Mouse (Mus musculus): ENCODE data around the gene Trim16. TPM values are rescaled to one million over a fixed set of nuclear protein-coding genes. Genes with fewer than 3 reads are reported as not detected.

The Trim16 gene
- 23.5 and 28.5 TPM in 2 replicates for polyA plus RNA-seq (2011; ENCODE audit: insufficient read length, low read depth, missing spikeins)

GRCm38 (mm10) chr11:62820059-62820541, at the start of gene Trim16:
Gene Trim16, plus strand, starts transcription at chr11:62820231.
- H3K27ac ChIP-seq (ENCODE audit: insufficient read depth, low read length): peak within 1 kb of the TSS; percentile 81
- H3K4me3 ChIP-seq (ENCODE audit: insufficient read depth, low read length): peak within 1 kb of the TSS; percentile 79
- TF ChIP-seq CTCF (IDR thresholded peaks at IDR 0.05; ENCODE audit: borderline replicate concordance, insufficient read depth, low read length): no peak
- TF ChIP-seq POLR2A (IDR thresholded peaks at IDR 0.05; ENCODE audit: low read depth, low read length): peak; percentile 71
- peaks cover 5% of the 10 kb centered on the region for H3K4me1 ChIP-seq (ENCODE audit: control insufficient read depth, insufficient read depth, low read length)

- H3K4me3 ChIP-seq (ENCODE audit: insufficient read depth, low read length): no peak overlapping the region
- no peaks in the 10 kb centered on the region for H3K4me1 ChIP-seq (ENCODE audit: control insufficient read depth, insufficient read depth, low read length)
- H3K27ac ChIP-seq (ENCODE audit: insufficient read depth, low read length): no peak overlapping the region
- no peak for TF ChIP-seq CTCF (IDR thresholded peaks at IDR 0.05; ENCODE audit: borderline replicate concordance, insufficient read depth, low read length)
These were observed 43.5 kb upstream of the Trim16 start for GRCm38 (mm10) chr11:62776510-62776909.

- Histone ChIP-seq H3K4me1 (ENCODE audit: control insufficient read depth, insufficient read depth, low read length) (no peaks in the 10 kb centered on the region; the same call in 1 of the 2 replicates), H3K27ac (ENCODE audit: insufficient read depth, low read length) (no peak within 1 kb of the TSS)
- TF ChIP-seq POLR2A (IDR thresholded peaks at IDR 0.05; ENCODE audit: low read depth, low read length) (peak; percentile 78; the same call in 1 of the 2 replicates), CTCF (IDR thresholded peaks at IDR 0.05; ENCODE audit: borderline replicate concordance, insufficient read depth, low read length) (no peak)
These were observed 31.0 kb upstream of the Trim16 start, which contains the start of gene Zfp286 for GRCm38 (mm10) chr11:62788935-62789616. Gene Zfp286, minus strand, starts transcription at chr11:62789462.

GRCm38 (mm10) chr11:62789617-62789936, 30.5 kb upstream of the Trim16 start:
- H3K27ac ChIP-seq (ENCODE audit: insufficient read depth, low read length): no peak overlapping the region
- TF ChIP-seq CTCF (IDR thresholded peaks at IDR 0.05; ENCODE audit: borderline replicate concordance, insufficient read depth, low read length): no peak
- no peak; the same call in none of the 2 replicates for TF ChIP-seq POLR2A (IDR thresholded peaks at IDR 0.05; ENCODE audit: low read depth, low read length)
- no peaks in the 10 kb centered on the region; the same call in 1 of the 2 replicates for H3K4me1 ChIP-seq (ENCODE audit: control insufficient read depth, insufficient read depth, low read length)
- H3K4me3 ChIP-seq (ENCODE audit: insufficient read depth, low read length): peak overlapping the region; percentile 58; the same call in 1 of the 2 replicates

More at GRCm38 (mm10) chr11:62788935-62789616, 31.0 kb upstream of the Trim16 start, which contains the start of gene Zfp286:
- H3K4me3 ChIP-seq (ENCODE audit: insufficient read depth, low read length): peak within 1 kb of the TSS; percentile 58

- Histone ChIP-seq H3K4me3 (ENCODE audit: insufficient read depth, low read length) (no peak overlapping the region), H3K4me1 (ENCODE audit: control insufficient read depth, insufficient read depth, low read length) (no peaks in the 10 kb centered on the region), H3K27ac (ENCODE audit: insufficient read depth, low read length) (no peak overlapping the region)
- no peak for TF ChIP-seq POLR2A (IDR thresholded peaks at IDR 0.05; ENCODE audit: low read depth, low read length)
- no peak for TF ChIP-seq CTCF (IDR thresholded peaks at IDR 0.05; ENCODE audit: borderline replicate concordance, insufficient read depth, low read length)
These were observed 15.9 kb upstream of the Trim16 start for GRCm38 (mm10) chr11:62804119-62804518.

- no peak for TF ChIP-seq POLR2A (IDR thresholded peaks at IDR 0.05; ENCODE audit: low read depth, low read length)
- no peak for TF ChIP-seq CTCF (IDR thresholded peaks at IDR 0.05; ENCODE audit: borderline replicate concordance, insufficient read depth, low read length)
- Histone ChIP-seq H3K27ac (ENCODE audit: insufficient read depth, low read length) (no peak overlapping the region), H3K4me3 (ENCODE audit: insufficient read depth, low read length) (no peak overlapping the region), H3K4me1 (ENCODE audit: control insufficient read depth, insufficient read depth, low read length) (no peaks in the 10 kb centered on the region)
These were observed 12.1 kb upstream of the Trim16 start for GRCm38 (mm10) chr11:62807965-62808364.

- TF ChIP-seq CTCF (IDR thresholded peaks at IDR 0.05; ENCODE audit: borderline replicate concordance, insufficient read depth, low read length) (no peak), POLR2A (IDR thresholded peaks at IDR 0.05; ENCODE audit: low read depth, low read length) (no peak)
These were observed 10.8 kb upstream of the Trim16 start for GRCm38 (mm10) chr11:62809201-62809600.

GRCm38 (mm10) chr11:62812268-62812667, 7.8 kb upstream of the Trim16 start:
- Histone ChIP-seq H3K27ac (ENCODE audit: insufficient read depth, low read length) (no peak overlapping the region), H3K4me1 (ENCODE audit: control insufficient read depth, insufficient read depth, low read length) (0 out of 2 replicates have a peak, but pooled peaks cover 4% of the 10 kb centered on the region), H3K4me3 (ENCODE audit: insufficient read depth, low read length) (no peak overlapping the region)
- TF ChIP-seq CTCF (IDR thresholded peaks at IDR 0.05; ENCODE audit: borderline replicate concordance, insufficient read depth, low read length): no peak
- TF ChIP-seq POLR2A (IDR thresholded peaks at IDR 0.05; ENCODE audit: low read depth, low read length): no peak

More at GRCm38 (mm10) chr11:62809201-62809600, 10.8 kb upstream of the Trim16 start:
- no peak overlapping the region for H3K4me3 ChIP-seq (ENCODE audit: insufficient read depth, low read length)
- H3K27ac ChIP-seq (ENCODE audit: insufficient read depth, low read length): no peak overlapping the region
- 0 out of 2 replicates have a peak, but pooled peaks cover 4% of the 10 kb centered on the region for H3K4me1 ChIP-seq (ENCODE audit: control insufficient read depth, insufficient read depth, low read length)

- no peak overlapping the region for H3K27ac ChIP-seq (ENCODE audit: insufficient read depth, low read length)
- no peak for TF ChIP-seq POLR2A (IDR thresholded peaks at IDR 0.05; ENCODE audit: low read depth, low read length)
- no peak for TF ChIP-seq CTCF (IDR thresholded peaks at IDR 0.05; ENCODE audit: borderline replicate concordance, insufficient read depth, low read length)
- 0 out of 2 replicates have a peak, but pooled peaks cover 4% of the 10 kb centered on the region for H3K4me1 ChIP-seq (ENCODE audit: control insufficient read depth, insufficient read depth, low read length)
- no peak overlapping the region for H3K4me3 ChIP-seq (ENCODE audit: insufficient read depth, low read length)
These were observed 6.5 kb upstream of the Trim16 start for GRCm38 (mm10) chr11:62813497-62813896.
